Mouse (Mus musculus) CH12.LX (cell line): ENCODE data around the gene Slc39a13. TPM values are rescaled to one million over a fixed set of nuclear protein-coding genes. Genes with fewer than 3 reads are reported as not detected.
"Not testable (repeated sequence)": the region's sequence is repeated elsewhere in the genome, so short reads cannot be mapped to it uniquely, and the experiment has no call there.

Source experiments
- DNase-seq: peaks from one replicate; pipeline ENCODE4 v3.0.0-alpha.2; 2013; ENCODE audit errors: extremely low read depth
- H3K27ac ChIP-seq: 2 replicates; pipeline ENCODE4 v1.5.1; 2012; ENCODE audit warnings: low read depth, mild to moderate bottlenecking, control low read depth, moderate library complexity; ENCODE audit not compliant: insufficient read depth
- H3K27me3 ChIP-seq: replicated peaks from 2 replicates; pipeline ENCODE3; 2012; ENCODE audit warnings: inconsistent platforms
- H3K36me3 ChIP-seq, 2 experiments: replicated peaks in 1 of 2; 2 replicates each; pipeline versions ENCODE3 to v1.6.1; 2012; ENCODE audit warnings: inconsistent platforms in 1 of 2, low read length in 1 of 2, mild to moderate bottlenecking in 1 of 2, mixed read lengths in 1 of 2, moderate library complexity in 1 of 2; ENCODE audit not compliant: control insufficient read depth in 1 of 2, insufficient read depth in 1 of 2
- H3K4me1 ChIP-seq, 2 experiments: 2 replicates each; pipeline ENCODE4 v1.6.1; 2012; ENCODE audit warnings: inconsistent platforms in 1 of 2, moderate library complexity in 1 of 2; ENCODE audit not compliant: insufficient read depth in 2 of 2, control insufficient read depth in 1 of 2
- H3K4me2 ChIP-seq: 2 replicates; pipeline ENCODE4 v1.6.1; 2012; ENCODE audit warnings: low read depth, mild to moderate bottlenecking, control low read depth; ENCODE audit not compliant: poor library complexity, insufficient read depth, severe bottlenecking
- H3K4me3 ChIP-seq, 3 experiments: fragments of 150-350 bp in 1 of 3; sonication (generic) in 1 of 3; replicated peaks in 1 of 3; 2 replicates each; pipeline versions ENCODE3 to v1.5.1; 2011 to 2012; ENCODE audit warnings: low read depth in 2 of 3, low read length in 2 of 3, mild to moderate bottlenecking in 2 of 3, moderate library complexity in 2 of 3, control low read depth in 1 of 3, improper control_type of control experiment in 1 of 3, inconsistent platforms in 1 of 3, mixed read lengths in 1 of 3; ENCODE audit not compliant: poor library complexity in 1 of 3
- H3K79me2 ChIP-seq: replicated peaks from 2 replicates; pipeline ENCODE4 v1.6.1; 2012; ENCODE audit warnings: mild to moderate bottlenecking, moderate library complexity; ENCODE audit not compliant: control insufficient read depth, poor library complexity, insufficient read depth, severe bottlenecking; ENCODE audit errors: extremely low read depth
- H3K9ac ChIP-seq: 2 replicates; pipeline ENCODE4 v1.6.1; 2012; ENCODE audit warnings: low read depth, mild to moderate bottlenecking, control low read depth, moderate library complexity; ENCODE audit not compliant: insufficient read depth
- H3K9me3 ChIP-seq: replicated peaks from 2 replicates; pipeline ENCODE3; 2012; ENCODE audit warnings: low read length, inconsistent platforms, mixed read lengths
- BHLHE40 ChIP-seq: IDR thresholded peaks from 2 replicates; pipeline ENCODE4 v1.6.1; 2011; ENCODE audit warnings: mild to moderate bottlenecking, low read depth, low read length, improper control_type of control experiment
- CHD1 ChIP-seq: IDR thresholded peaks from 2 replicates; pipeline ENCODE4 v1.6.1; 2012; ENCODE audit warnings: low read depth, low read length, improper control_type of control experiment, inconsistent platforms
- CHD2 ChIP-seq: IDR thresholded peaks from 2 replicates; pipeline ENCODE4 v1.6.1; 2011; ENCODE audit warnings: low read length, improper control_type of control experiment
- ETS1 ChIP-seq: conservative IDR thresholded peaks from 2 replicates; pipeline ENCODE4 v1.6.1; 2012; ENCODE audit warnings: low read depth, mild to moderate bottlenecking, inconsistent platforms, low read length, improper control_type of control experiment, moderate library complexity
- HCFC1 ChIP-seq: IDR thresholded peaks from 2 replicates; pipeline ENCODE4 v1.6.1; 2012; ENCODE audit warnings: low read depth, mild to moderate bottlenecking, inconsistent platforms, low read length, improper control_type of control experiment
- JUN ChIP-seq: IDR thresholded peaks from 2 replicates; pipeline ENCODE4 v1.6.1; 2011; ENCODE audit warnings: low read depth, mild to moderate bottlenecking, low read length, improper control_type of control experiment, moderate library complexity; ENCODE audit not compliant: insufficient read depth
- JUND ChIP-seq: conservative IDR thresholded peaks from 2 replicates; pipeline ENCODE4 v1.6.1; 2011; ENCODE audit warnings: low read depth, low read length, improper control_type of control experiment
- MAFK ChIP-seq: IDR thresholded peaks from 2 replicates; pipeline ENCODE4 v1.6.1; 2011; ENCODE audit warnings: low read length, improper control_type of control experiment; ENCODE audit not compliant: insufficient replicate concordance
- MAZ ChIP-seq: IDR thresholded peaks from 2 replicates; pipeline ENCODE4 v1.6.1; 2012; ENCODE audit warnings: low read depth, mild to moderate bottlenecking, inconsistent platforms, low read length, improper control_type of control experiment, moderate library complexity
- MYC ChIP-seq: IDR thresholded peaks from 2 replicates; pipeline ENCODE4 v1.6.1; 2011; ENCODE audit warnings: low read depth, mild to moderate bottlenecking, improper control_type of control experiment, low read length
- NELFE ChIP-seq: IDR thresholded peaks from 2 replicates; pipeline ENCODE4 v1.6.1; 2011; ENCODE audit warnings: low read depth, low read length, improper control_type of control experiment
- NRF1 ChIP-seq: IDR thresholded peaks from 2 replicates; pipeline ENCODE4 v1.6.1; 2014; ENCODE audit warnings: low read depth, mild to moderate bottlenecking, inconsistent platforms, low read length, improper control_type of control experiment, moderate library complexity
- PAX5 ChIP-seq: IDR thresholded peaks from 2 replicates; pipeline ENCODE4 v1.6.1; 2012; ENCODE audit warnings: low read length, inconsistent platforms, mixed read lengths
- POLR2A ChIP-seq: IDR thresholded peaks from 2 replicates; pipeline ENCODE4 v1.6.1; 2011; ENCODE audit warnings: low read depth, mild to moderate bottlenecking, improper control_type of control experiment, low read length
- UBTF ChIP-seq: IDR thresholded peaks from 2 replicates; pipeline ENCODE4 v1.6.1; 2012; ENCODE audit warnings: low read depth, mild to moderate bottlenecking, inconsistent platforms, low read length, improper control_type of control experiment, moderate library complexity
- ZC3H11A ChIP-seq: IDR thresholded peaks from 2 replicates; pipeline ENCODE4 v1.6.1; 2012; ENCODE audit warnings: low read depth, mild to moderate bottlenecking, inconsistent platforms, low read length, improper control_type of control experiment
- ZMIZ1 ChIP-seq: IDR thresholded peaks from 2 replicates; pipeline ENCODE4 v1.6.1; 2012; ENCODE audit warnings: low read depth, mild to moderate bottlenecking, inconsistent platforms, low read length, improper control_type of control experiment
- dilution Hi-C: fragments of 300-500 bp; cut with MboI; formaldehyde crosslinking; loops from 2 replicates; pipeline ENCODE4 v1.14.3; 2020; ENCODE audit warnings: low sequenced_read_pairs; ENCODE audit not compliant: extremely low pct_unique_long_range_greater_than_20kb, extremely low pct_ligation_motif_present
- in situ Hi-C: fragments of 300-500 bp; cut with MboI; formaldehyde crosslinking; loops from 3 replicates; pipeline ENCODE4 v1.14.3; 2019; ENCODE audit warnings: low sequenced_read_pairs, low pct_ligation_motif_present, low pct_unique_long_range_greater_than_20kb, mixed read lengths
- polyA plus RNA-seq: library from polyadenylated mRNA; unstranded; fragments of >175 nt; gene quantifications from 2 replicates; pipeline ENCODE4 v1.2.1, GENCODE M21; 2012; ENCODE audit warnings: low read depth; ENCODE audit not compliant: insufficient read length
- total RNA-seq, 2 experiments: library from RNA; depleted of rRNA; stranded (reverse); fragments of 300-350 nt in 1 of 2; fragments of >200 nt in 1 of 2; gene quantifications; 2 replicates each; pipeline ENCODE4 v1.2.3; 2012 to 2014

Slc39a13 gene
- total and polyA plus RNA-seq, 3 experiments = 3.5 to 7.5 (median 7.2) TPM

GRCm38 (mm10) chr2:91112491-91112890, 42.3 kb upstream of the Slc39a13 start:
- no peak for TF ChIP-seq NELFE
- no peak for TF ChIP-seq CHD1
- no peak for TF ChIP-seq ETS1
- TF ChIP-seq HCFC1 = no peak
- no peak for TF ChIP-seq JUND
- no peak for TF ChIP-seq BHLHE40
- no peak for TF ChIP-seq MYC
- TF ChIP-seq JUN = no peak
- no peak for TF ChIP-seq PAX5
- TF ChIP-seq CHD2 = no peak
- no peak for TF ChIP-seq ZMIZ1
- TF ChIP-seq POLR2A = no peak
- TF ChIP-seq NRF1 = no peak
- no peak for TF ChIP-seq MAFK
- no peak for TF ChIP-seq MAZ
- no peak for TF ChIP-seq UBTF
- no peak for TF ChIP-seq ZC3H11A
- DNase-seq = no peak

GRCm38 (mm10) chr2:91111832-91112231, 41.6 kb upstream of the Slc39a13 start:
- H3K9me3 ChIP-seq, DNase-seq, H3K27ac ChIP-seq, dilution Hi-C loops, H3K4me1 ChIP-seq, H3K4me2 ChIP-seq, H3K9ac ChIP-seq, H3K27me3 ChIP-seq, in situ Hi-C loops, H3K4me3 ChIP-seq: not testable (repeated sequence)
- peaks cover 87 to 98% of the 10 kb centered on the region in 2 experiments for H3K36me3 ChIP-seq
- peaks cover 16% of the 10 kb centered on the region for H3K79me2 ChIP-seq

More at GRCm38 (mm10) chr2:91112491-91112890, 42.3 kb upstream of the Slc39a13 start:
- H3K4me2 ChIP-seq = no peak overlapping the region
- no peaks in the 10 kb centered on the region for H3K9me3 ChIP-seq
- H3K27ac ChIP-seq = no peak overlapping the region
- dilution Hi-C loops = no loop called here
- no peak overlapping the region for H3K9ac ChIP-seq
- in situ Hi-C loops = no loop called here
- peaks cover 10% of the 10 kb centered on the region for H3K79me2 ChIP-seq
- no peak overlapping the region for H3K4me3 ChIP-seq
- no peaks in the 10 kb centered on the region for H3K27me3 ChIP-seq
- H3K36me3 ChIP-seq = peaks cover 83 to 98% of the 10 kb centered on the region in 2 experiments
- H3K4me1 ChIP-seq = 0 out of 4 replicates have a peak, but pooled peaks cover 0 to 3% of the 10 kb centered on the region in 2 experiments
